Mouse (Mus musculus): ENCODE data around the gene Ppp6c. TPM values are rescaled to one million over a fixed set of nuclear protein-coding genes. Genes with fewer than 3 reads are reported as not detected.
A peak's percentile ranks its signal among the peaks of the same experiment; 100 is the strongest.

Gene Ppp6c
- total and polyA plus RNA-seq, 3 experiments: 24.9 to 79.8 (median 68.7) TPM

DNA sequence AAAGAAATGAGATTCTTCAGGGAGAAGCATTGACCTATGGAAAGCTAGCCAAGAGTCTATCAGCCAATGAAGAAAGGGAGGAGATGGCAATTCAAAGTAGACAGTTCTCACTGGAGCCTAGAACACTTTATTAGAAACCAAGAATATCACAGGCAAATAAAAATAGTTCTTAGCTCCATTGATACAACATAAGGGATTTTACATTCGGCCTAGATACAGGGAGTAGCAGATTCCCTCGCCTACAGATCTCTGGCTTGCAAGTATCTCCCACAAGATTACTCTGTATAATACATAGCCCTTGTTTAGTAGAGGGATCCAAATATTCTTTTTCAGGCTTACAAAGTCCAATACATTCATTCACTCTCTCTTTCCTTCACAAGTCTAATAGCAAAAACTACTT is 31.4 kb downstream of the Ppp6c start:
- Histone ChIP-seq H3K4me1 (ENCODE audit: control insufficient read depth in 1 of 2, insufficient read depth in 2 of 2) (peaks cover 0 to 3% of the 10 kb centered on the region in 2 experiments; a peak in 2 of 4 replicates), H3K27ac (ENCODE audit: insufficient read depth, low read depth) (no peak overlapping the region), H3K9ac (ENCODE audit: insufficient read depth, low read depth) (no peak overlapping the region), H3K36me3 (replicated peaks in 1 of 2; ENCODE audit: control insufficient read depth in 1 of 2, insufficient read depth in 1 of 2, low read length in 1 of 2) (peaks cover 3 to 37% of the 10 kb centered on the region in 2 experiments), H3K79me2 (replicated peaks; ENCODE audit: control insufficient read depth, extremely low read depth, insufficient read depth, poor library complexity, severe bottlenecking) (no peaks in the 10 kb centered on the region), H3K4me2 (ENCODE audit: insufficient read depth, low read depth, poor library complexity, severe bottlenecking) (no peak overlapping the region), H3K27me3 (replicated peaks) (no peaks in the 10 kb centered on the region), H3K4me3 (replicated peaks in 1 of 3; ENCODE audit: low read depth in 2 of 3, low read length in 2 of 3, poor library complexity in 1 of 3) (no peak overlapping the region), H3K9me3 (replicated peaks; ENCODE audit: low read length) (no peaks in the 10 kb centered on the region)
- no peak for DNase-seq (ENCODE audit: extremely low read depth)
- in situ Hi-C loops (cut with MboI; ENCODE audit: low pct_ligation_motif_present, low pct_unique_long_range_greater_than_20kb, low sequenced_read_pairs) (no loop called here), dilution Hi-C loops (cut with MboI; ENCODE audit: extremely low pct_ligation_motif_present, extremely low pct_unique_long_range_greater_than_20kb, low sequenced_read_pairs) (no loop called here)
- no peak for TF ChIP-seq CHD2 (IDR thresholded peaks at IDR 0.05; ENCODE audit: low read length)
- no peak for TF ChIP-seq JUND (conservative IDR thresholded peaks at IDR 0.05; ENCODE audit: low read depth, low read length)

GRCm38 (mm10) chr2:39190561-39191056 is 35.6 kb downstream of the Ppp6c start, which contains the start of gene Scai:
Scai (minus strand) TSS chr2:39190734.
- peak within 1 kb of the TSS; percentile 11; the same call in 1 of the 2 replicates for H3K27ac ChIP-seq (ENCODE audit: insufficient read depth, low read depth)
- H3K79me2 ChIP-seq (replicated peaks; ENCODE audit: control insufficient read depth, extremely low read depth, insufficient read depth, poor library complexity, severe bottlenecking): no peaks in the 10 kb centered on the region
- H3K4me3 ChIP-seq (replicated peaks in 1 of 3; ENCODE audit: low read depth in 2 of 3, low read length in 2 of 3, poor library complexity in 1 of 3): peak within 1 kb of the TSS; percentile 85 to 94 (median 89)
- H3K9ac ChIP-seq (ENCODE audit: insufficient read depth, low read depth): peak within 1 kb of the TSS; percentile 75
- H3K27me3 ChIP-seq (replicated peaks): no peaks in the 10 kb centered on the region
- peak; percentile 100 for DNase-seq (ENCODE audit: extremely low read depth)
- H3K9me3 ChIP-seq (replicated peaks; ENCODE audit: low read length): no peaks in the 10 kb centered on the region
- dilution Hi-C loops (cut with MboI; ENCODE audit: extremely low pct_ligation_motif_present, extremely low pct_unique_long_range_greater_than_20kb, low sequenced_read_pairs) (no loop called here), in situ Hi-C loops (cut with MboI; ENCODE audit: low pct_ligation_motif_present, low pct_unique_long_range_greater_than_20kb, low sequenced_read_pairs) (no loop called here)
- peaks cover 4 to 43% of the 10 kb centered on the region in 2 experiments for H3K4me1 ChIP-seq (ENCODE audit: control insufficient read depth in 1 of 2, insufficient read depth in 2 of 2)
- H3K36me3 ChIP-seq (replicated peaks in 1 of 2; ENCODE audit: control insufficient read depth in 1 of 2, insufficient read depth in 1 of 2, low read length in 1 of 2): peaks cover 0 to 19% of the 10 kb centered on the region in 2 experiments
- H3K4me2 ChIP-seq (ENCODE audit: insufficient read depth, low read depth, poor library complexity, severe bottlenecking): peak within 1 kb of the TSS; percentile 72
- TF ChIP-seq MAZ (IDR thresholded peaks at IDR 0.05; ENCODE audit: low read depth, low read length) (no peak), SMC3 (IDR thresholded peaks at IDR 0.05; ENCODE audit: low read depth, low read length) (peak; percentile 76), USF1 (IDR thresholded peaks at IDR 0.05; ENCODE audit: low read depth, low read length) (no peak), ZNF384 (IDR thresholded peaks at IDR 0.05; ENCODE audit: low read depth, low read length) (no peak), USF2 (conservative IDR thresholded peaks at IDR 0.05; ENCODE audit: low read depth, low read length) (no peak), NELFE (IDR thresholded peaks at IDR 0.05; ENCODE audit: low read depth, low read length) (peak; percentile 14; the same call in 1 of the 2 replicates), HCFC1 (IDR thresholded peaks at IDR 0.05; ENCODE audit: low read depth, low read length) (peak; percentile 71), CTCF (conservative IDR thresholded peaks at IDR 0.05 in 1 of 2, IDR thresholded peaks at IDR 0.05 in 1 of 2; ENCODE audit: low read depth in 2 of 2, low read length in 2 of 2) (peak; percentile 34 to 96; a peak in 3 of 4 replicates), POLR2A (IDR thresholded peaks at IDR 0.05; ENCODE audit: low read depth, low read length) (peak; percentile 68), E2F4 (IDR thresholded peaks at IDR 0.05; ENCODE audit: insufficient replicate concordance, low read depth, low read length) (no peak), JUND (conservative IDR thresholded peaks at IDR 0.05; ENCODE audit: low read depth, low read length) (no peak), PAX5 (IDR thresholded peaks at IDR 0.05; ENCODE audit: low read length) (no peak), BHLHE40 (IDR thresholded peaks at IDR 0.05; ENCODE audit: low read depth, low read length) (no peak), MAFK (IDR thresholded peaks at IDR 0.05; ENCODE audit: insufficient replicate concordance, low read length) (no peak), MEF2A (IDR thresholded peaks at IDR 0.05; ENCODE audit: borderline replicate concordance, low read depth, low read length) (peak; percentile 32; the same call in 1 of the 2 replicates), MXI1 (IDR thresholded peaks at IDR 0.05; ENCODE audit: low read depth, low read length) (no peak), ZMIZ1 (IDR thresholded peaks at IDR 0.05; ENCODE audit: low read depth, low read length) (peak; percentile 61), GABPA (IDR thresholded peaks at IDR 0.05; ENCODE audit: insufficient replicate concordance, low read depth, low read length) (no peak), TBP (conservative IDR thresholded peaks at IDR 0.05; ENCODE audit: low read depth, low read length) (no peak), CHD1 (IDR thresholded peaks at IDR 0.05; ENCODE audit: low read depth, low read length) (no peak), ZKSCAN1 (IDR thresholded peaks at IDR 0.05; ENCODE audit: borderline replicate concordance, low read depth, low read length) (no peak), ZC3H11A (IDR thresholded peaks at IDR 0.05; ENCODE audit: low read depth, low read length) (no peak), IRF4 (IDR thresholded peaks at IDR 0.05; ENCODE audit: low read depth, low read length) (peak; percentile 19; the same call in 1 of the 2 replicates), SIN3A (IDR thresholded peaks at IDR 0.05; ENCODE audit: low read length) (no peak), NRF1 (IDR thresholded peaks at IDR 0.05; ENCODE audit: low read depth, low read length) (peak; percentile 56), ELF1 (IDR thresholded peaks at IDR 0.05; ENCODE audit: low read depth, low read length) (peak; percentile 58), JUN (IDR thresholded peaks at IDR 0.05; ENCODE audit: insufficient read depth, low read depth, low read length) (no peak), UBTF (IDR thresholded peaks at IDR 0.05; ENCODE audit: low read depth, low read length) (no peak), POLR2AphosphoS2 (IDR thresholded peaks at IDR 0.05; ENCODE audit: low read depth, low read length) (no peak), EP300 (IDR thresholded peaks at IDR 0.05; ENCODE audit: low read length) (no peak), RCOR1 (conservative IDR thresholded peaks at IDR 0.05; ENCODE audit: low read depth, low read length) (no peak), KAT2A (IDR thresholded peaks at IDR 0.05; ENCODE audit: insufficient replicate concordance, low read length) (0 out of 2 replicates have a peak, but pooled peaks have one; percentile 59)

Data from CH12.LX (cell line).